Mouse (Mus musculus) MEL (cell line): ENCODE results near the gene Prkcq.

Experiments used
- CTCF ChIP-seq, 3 experiments: IDR thresholded peaks in 2 of 3; conservative IDR thresholded peaks in 1 of 3; 2 replicates each; pipeline ENCODE4 v1.5.1; 2011 to 2012; ENCODE audit warnings: low read length in 3 of 3, low read depth in 2 of 3, mild to moderate bottlenecking in 2 of 3, improper control_type of control experiment in 1 of 3, inconsistent platforms in 1 of 3, mixed read lengths in 1 of 3, moderate library complexity in 1 of 3; ENCODE audit not compliant: control insufficient read depth in 1 of 3, insufficient read depth in 1 of 3, poor library complexity in 1 of 3, severe bottlenecking in 1 of 3
- MEF2A ChIP-seq: IDR thresholded peaks from 2 replicates; pipeline ENCODE4 v1.6.1; 2014; ENCODE audit warnings: low read depth, mild to moderate bottlenecking, inconsistent platforms, low read length, improper control_type of control experiment; ENCODE audit not compliant: poor library complexity, insufficient replicate concordance, severe bottlenecking; ENCODE audit errors: extremely low read depth
- NELFE ChIP-seq: IDR thresholded peaks from 2 replicates; pipeline ENCODE4 v1.6.1; 2011; ENCODE audit warnings: low read depth, low read length, improper control_type of control experiment

GRCm38 (mm10) chr2:11186586-11186985 lies 14.7 kb downstream of the Prkcq start:
- TF ChIP-seq CTCF (IDR thresholded peaks at IDR 0.05 in 2 of 3, conservative IDR thresholded peaks at IDR 0.05 in 1 of 3; ENCODE audit: control insufficient read depth in 1 of 3, insufficient read depth in 1 of 3, low read depth in 2 of 3, low read length in 3 of 3, poor library complexity in 1 of 3, severe bottlenecking in 1 of 3) = no peak
- TF ChIP-seq NELFE = no peak
- TF ChIP-seq MEF2A = no peak
